13 mouse cellular contexts compared by ENCODE assay signal in genomic region chr3:68377452-68378198, GRCm38 (mm10).
"Had no signal": no experiment of that assay in that cellular context is flagged by ENCODE, and none has a peak within 500 bp of the region (broad histone marks: within the 10 kb centered on the region; RNA-seq: fewer than 3 reads in every experiment).

No protein-coding gene starts in this region.

- H3K9me3 ChIP-seq: limb, embryonic 10.5 days; liver, embryonic 12.5 days; midbrain, embryonic 12.5 days; stomach, embryonic 15.5 days had no signal

- H3K36me3 ChIP-seq: limb, embryonic 10.5 days; liver, embryonic 12.5 days; midbrain, embryonic 12.5 days; stomach, embryonic 15.5 days had no signal

- DNase-seq: kidney, adult 11 months; kidney, postnatal 10 days; kidney, postnatal 4 days; lung, postnatal 4 days; right cerebral cortex, postnatal 14 days; thymus, adult 2 months; thymus, postnatal 25 days had no signal

- H3K9ac ChIP-seq: liver, embryonic 12.5 days; midbrain, embryonic 12.5 days; stomach, embryonic 15.5 days had no signal

- ATAC-seq: liver, embryonic 12.5 days; lung, postnatal 0 days had no signal

- H3K4me3 ChIP-seq: left cerebral cortex, adult 2 months; limb, embryonic 10.5 days; liver, embryonic 12.5 days; midbrain, embryonic 12.5 days; stomach, embryonic 15.5 days had no signal

- H3K27ac ChIP-seq: left cerebral cortex, adult 2 months; limb, embryonic 10.5 days; liver, embryonic 12.5 days; midbrain, embryonic 12.5 days; stomach, embryonic 15.5 days had no signal

- H3K4me1 ChIP-seq: liver, embryonic 12.5 days; stomach, embryonic 15.5 days had no signal

- H3K27me3 ChIP-seq: liver, embryonic 12.5 days; midbrain, embryonic 12.5 days; stomach, embryonic 15.5 days had no signal

- H3K4me2 ChIP-seq: liver, embryonic 12.5 days; midbrain, embryonic 12.5 days; stomach, embryonic 15.5 days had no signal
